Mouse (Mus musculus) bone marrow, adult 2 months (tissue): Measurements from ENCODE around the gene Actr5.

Experiments
- CTCF ChIP-seq: fragments of 200-500 bp; IDR thresholded peaks from 2 replicates; pipeline ENCODE4 v1.5.1; 2011; ENCODE audit warnings: low read length, control low read depth; ENCODE audit not compliant: control insufficient read depth, insufficient read depth
- POLR2A ChIP-seq: fragments of 200-500 bp; IDR thresholded peaks from 2 replicates; pipeline ENCODE4 v1.6.1; 2011; ENCODE audit warnings: low read depth, mild to moderate bottlenecking, control low read depth, low read length, borderline replicate concordance; ENCODE audit not compliant: control insufficient read depth

DNA sequence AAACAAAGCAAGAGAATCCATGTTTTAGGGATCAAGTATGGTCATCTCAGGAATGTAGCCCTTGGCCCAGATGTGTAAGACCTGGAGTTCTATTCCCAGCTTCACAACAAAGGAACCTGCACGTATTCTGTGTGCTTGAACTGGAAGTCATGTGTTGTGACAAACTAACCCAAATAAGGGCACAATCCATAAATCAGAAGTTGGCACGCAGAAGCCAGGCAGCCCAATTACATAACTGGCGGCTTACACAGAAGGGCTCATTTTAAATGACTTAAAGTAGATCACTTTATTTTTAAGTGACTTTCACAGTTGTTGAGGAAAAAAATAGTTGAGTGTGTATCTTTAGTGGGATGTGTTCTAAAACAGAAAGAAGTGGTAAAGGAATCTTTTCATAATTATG, 19.1 kb downstream of the Actr5 start:
- TF ChIP-seq CTCF (no peak), POLR2A (no peak)
